Mouse (Mus musculus): ENCODE measurements at regions not wholly inside any gene's neighbourhood (a gene's known extent, or its start where the extent isn't known, plus 50 kb on each side); places are given as distances from the start of the nearest gene placed in this dataset.
A peak's percentile ranks its signal among the peaks of the same experiment; 100 is the strongest.

DNA sequence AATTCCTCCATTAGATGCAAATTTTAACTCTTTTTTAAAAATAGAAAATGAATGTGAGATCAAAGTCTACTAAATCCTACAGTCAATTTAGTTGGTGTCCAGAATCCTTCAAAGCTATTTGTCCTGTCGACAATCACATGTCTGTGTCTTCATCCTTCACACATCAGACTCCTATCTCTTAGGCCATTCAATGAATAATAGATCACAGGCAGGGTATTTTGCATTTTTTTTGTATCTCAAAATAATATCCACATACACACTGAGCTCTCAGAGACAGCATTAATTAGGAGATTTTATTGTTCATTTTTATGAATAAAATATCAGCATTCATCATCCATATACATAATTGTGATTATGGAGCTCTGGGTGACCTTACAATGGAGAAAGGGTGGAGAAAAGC, 427.2 kb downstream of the Hao1 start:
- no peak for DNase-seq (ENCODE audit: low read depth, low spot score)

DNA sequence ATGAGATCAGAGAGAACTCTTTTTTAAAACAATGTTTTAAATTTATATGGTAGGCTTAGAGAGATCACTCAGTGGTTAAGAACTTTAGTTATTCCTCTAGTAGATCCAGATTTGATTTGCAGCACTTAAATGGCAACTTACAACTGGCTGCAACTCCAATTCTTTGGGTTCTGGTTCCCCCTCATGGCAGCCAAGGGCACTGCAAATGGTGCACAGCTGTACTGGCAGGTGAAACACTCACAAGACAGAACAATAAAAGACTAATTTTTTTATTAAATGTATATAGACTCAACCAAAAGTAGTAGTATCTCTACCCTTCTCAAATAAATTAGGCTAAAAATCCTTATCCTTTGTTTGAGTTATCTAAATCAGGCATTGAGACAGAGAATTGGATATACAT, 446.9 kb downstream of the Hao1 start:
- DNase-seq (ENCODE audit: low read depth, low spot score): no peak

DNA sequence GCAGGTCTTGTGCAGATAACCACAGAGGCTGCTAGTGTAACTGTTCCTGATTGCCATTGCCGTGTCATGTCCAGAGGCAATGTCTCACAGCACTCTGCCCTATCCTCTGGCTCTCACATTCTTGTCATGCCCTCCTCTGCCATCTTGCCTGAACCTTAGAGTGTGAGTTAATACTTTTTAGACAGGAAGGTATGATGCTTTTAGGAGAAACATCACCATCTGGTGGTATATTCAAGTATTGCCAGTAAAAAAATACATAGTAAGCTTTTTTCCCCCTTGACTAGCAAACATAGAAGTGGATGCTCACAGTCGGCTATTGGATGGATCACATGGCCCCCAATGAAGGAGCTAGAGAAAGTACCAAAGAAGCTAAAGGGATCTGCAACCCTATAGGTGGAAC, 465.8 kb downstream of the Hao1 start:
- no peak for DNase-seq (ENCODE audit: low read depth, low spot score)

DNA sequence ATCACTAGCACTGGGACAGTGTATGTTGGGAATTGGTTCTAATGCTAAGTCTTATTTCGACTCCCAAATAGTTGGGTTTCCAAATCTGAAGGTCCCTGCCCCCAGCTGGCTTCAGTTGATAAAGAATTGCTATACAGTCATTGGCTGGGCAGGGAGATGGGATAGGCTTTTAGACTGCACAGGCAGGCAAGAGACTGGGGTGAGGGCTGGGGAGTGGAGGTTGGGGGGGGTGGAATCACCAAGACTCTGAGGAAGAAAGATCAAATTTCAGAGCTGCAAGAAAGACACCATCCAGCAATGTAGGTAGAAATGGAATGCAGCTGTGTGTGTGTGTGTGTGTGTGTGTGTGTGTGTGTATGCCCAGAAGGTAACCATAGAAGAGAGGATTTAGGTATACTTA, 474.0 kb downstream of the Hao1 start:
- DNase-seq (ENCODE audit: low read depth, low spot score): no peak

DNA sequence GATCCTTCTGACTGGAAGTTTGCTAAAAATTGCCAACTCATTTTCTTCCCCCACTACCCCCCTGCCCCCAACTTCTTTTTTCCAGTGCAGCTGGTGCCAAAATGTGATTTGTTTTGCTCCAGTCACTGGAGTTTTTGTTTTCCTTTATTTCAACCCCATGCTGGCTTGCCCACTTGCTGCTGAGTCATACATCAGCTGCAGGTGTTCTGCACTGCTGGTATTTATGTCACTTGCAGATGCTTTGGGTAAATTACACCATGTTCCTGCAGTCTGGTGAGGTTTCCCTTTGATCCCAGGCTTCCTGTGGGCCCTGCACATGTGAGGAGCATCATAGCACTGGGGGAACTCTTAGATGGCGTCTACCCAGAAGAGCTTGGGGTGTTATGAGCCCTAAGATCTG, 476.2 kb downstream of the Hao1 start:
- no peak for DNase-seq (ENCODE audit: low read depth, low spot score)

DNA sequence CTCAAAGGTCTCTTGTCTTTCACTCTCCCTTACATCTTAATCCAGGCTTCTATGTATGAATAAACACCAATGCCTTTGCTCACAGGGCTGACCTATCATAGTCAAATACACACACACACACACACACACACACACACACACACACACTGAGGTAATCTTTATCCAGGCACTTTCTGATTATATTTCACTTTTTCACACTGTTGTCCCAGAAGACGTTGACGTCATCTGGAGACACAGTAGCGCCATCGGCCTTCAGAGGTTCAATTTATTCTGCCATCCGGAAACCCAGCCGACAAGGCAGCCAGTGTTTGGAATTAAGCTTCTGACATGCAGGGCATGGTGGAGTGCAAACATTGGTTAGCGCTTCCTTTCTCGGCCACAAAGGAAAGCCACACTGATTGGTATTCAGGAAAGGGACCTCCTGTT, 486.2 kb downstream of the Hao1 start:
- no peak for DNase-seq (ENCODE audit: low read depth, low spot score)

DNA sequence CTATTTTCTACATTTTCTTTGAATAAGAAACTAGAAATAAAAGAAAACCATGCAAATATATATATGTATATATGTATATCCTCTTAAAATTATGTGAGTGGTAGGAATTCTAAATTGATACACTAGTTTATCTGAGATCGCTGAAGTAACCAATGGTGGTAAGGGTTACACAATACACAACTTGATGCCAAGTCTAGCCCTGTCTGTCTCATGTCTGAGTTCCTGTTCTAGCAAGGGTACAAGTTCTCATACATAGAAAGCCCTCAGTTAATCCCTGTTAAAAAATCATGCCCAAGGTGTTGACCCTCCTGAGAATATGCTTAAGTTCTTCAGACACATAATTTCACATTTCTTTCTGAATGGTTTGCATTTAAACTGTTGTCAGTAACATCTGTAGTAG, 486.8 kb downstream of the Hao1 start:
- DNase-seq (ENCODE audit: low read depth, low spot score): no peak

DNA sequence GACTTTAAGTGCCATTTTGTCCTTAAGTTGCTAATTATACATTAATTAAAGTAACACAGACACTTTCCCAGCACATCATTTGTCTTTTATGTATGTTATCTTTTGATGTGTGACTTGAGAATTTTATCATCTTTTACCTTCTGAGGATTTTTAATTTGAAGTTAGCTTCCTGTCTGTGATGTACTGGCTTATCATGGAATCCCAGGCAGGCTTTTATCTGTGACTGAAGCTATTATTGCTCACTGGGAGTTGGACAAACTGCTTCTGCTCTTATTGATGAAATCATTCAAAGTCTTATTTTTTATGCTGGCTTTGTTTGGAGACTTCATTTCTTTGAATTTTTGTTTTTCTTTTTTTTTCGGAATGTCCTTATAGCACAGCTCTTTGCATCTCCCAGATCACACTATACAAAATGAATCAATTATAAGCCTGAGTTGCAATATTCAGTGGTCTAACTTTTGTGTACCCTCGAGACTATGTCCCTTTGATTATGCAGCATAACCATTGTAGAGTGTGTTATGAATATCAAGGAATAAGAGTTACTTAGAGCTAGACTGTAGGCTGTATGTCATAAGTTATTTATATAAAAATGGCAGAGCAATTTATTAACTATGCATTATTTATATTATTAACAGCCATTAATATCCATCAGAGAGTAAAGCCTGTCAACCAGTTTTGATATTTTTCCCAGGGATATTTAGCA, 494.1 kb downstream of the Hao1 start:
- DNase-seq (ENCODE audit: low read depth, low spot score): no peak

DNA sequence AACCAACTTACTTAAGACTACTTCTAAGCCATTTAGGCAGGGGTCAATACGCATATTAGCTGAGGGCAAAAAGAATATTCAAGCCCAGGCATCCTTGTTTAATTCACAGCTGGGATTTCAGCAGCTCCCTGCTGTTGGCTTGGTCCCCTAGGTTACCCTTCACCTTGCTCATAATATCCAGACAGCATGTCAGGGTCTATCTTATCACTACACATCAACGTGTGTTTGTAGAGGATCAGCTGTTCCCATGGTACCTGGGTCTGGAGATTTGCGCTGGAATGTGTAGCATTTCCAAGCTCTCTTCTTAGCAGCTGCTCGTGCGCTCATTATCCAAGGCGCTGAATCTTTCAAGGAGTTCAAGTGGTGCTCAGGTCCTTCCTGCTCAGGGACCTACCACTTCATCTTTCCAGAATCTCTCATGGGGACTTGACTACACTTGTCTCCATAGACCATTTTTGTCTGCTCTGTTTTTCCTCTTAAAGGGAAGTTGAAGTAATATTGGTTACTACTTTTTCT, 484.5 kb downstream of the Bmp2 start:
- DNase-seq (ENCODE audit: low read depth, low spot score): no peak

DNA sequence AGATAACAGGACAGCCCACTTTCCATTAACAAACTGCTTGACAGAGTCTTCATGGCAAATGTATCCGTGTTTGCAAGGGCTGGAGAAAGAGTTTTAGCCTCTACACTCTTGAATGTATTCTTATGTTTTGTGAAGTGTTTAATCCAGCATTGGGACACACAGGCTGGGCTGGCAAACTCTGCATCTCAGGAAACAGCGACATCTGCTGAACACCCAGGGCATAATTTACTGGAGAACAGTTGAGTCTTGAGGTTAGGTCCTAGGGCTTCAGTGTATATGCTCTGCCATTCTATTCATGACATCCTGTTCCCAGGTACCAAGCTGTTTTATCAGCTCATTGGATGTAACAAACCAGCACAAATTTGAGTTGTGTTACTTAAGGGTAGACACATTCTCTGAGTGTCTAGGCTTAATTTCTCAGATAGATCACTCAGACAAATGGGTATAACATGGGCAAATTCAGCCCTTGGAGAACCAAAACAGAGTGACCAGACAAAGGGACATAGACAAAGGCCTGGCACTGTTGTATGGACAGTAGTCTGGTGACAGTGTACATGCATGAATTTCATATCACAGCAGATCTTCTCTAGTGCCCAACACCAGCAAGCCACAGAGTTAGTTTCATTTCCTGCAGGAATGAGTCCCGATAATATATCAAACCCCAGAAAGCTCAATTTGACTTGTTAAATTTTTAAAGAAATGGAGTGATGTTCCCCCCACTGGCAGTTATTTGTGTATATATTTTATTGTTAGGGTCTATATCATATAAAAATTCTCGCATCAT, 477.9 kb downstream of the Bmp2 start:
- DNase-seq (ENCODE audit: low read depth, low spot score): peak; percentile 14

DNA sequence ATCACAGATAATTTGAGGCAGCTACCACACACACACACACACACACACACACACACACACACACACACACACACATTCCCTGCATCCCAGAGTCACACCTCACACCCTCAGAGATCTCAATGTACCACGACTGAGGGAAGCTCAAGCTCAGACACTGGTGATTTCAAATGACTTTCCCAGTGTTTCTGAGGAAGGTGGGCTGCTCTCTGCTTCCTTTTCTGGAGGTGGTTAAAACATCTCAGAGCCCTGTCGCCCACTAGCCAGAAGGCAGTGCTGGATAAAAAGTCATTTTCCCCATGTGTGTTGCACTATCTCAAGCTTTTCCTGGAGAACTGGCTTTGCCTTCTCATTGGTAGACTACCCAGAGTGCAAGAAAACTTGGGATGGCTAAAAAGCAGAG, 477.2 kb downstream of the Bmp2 start:
- no peak for DNase-seq (ENCODE audit: low read depth, low spot score)

DNA sequence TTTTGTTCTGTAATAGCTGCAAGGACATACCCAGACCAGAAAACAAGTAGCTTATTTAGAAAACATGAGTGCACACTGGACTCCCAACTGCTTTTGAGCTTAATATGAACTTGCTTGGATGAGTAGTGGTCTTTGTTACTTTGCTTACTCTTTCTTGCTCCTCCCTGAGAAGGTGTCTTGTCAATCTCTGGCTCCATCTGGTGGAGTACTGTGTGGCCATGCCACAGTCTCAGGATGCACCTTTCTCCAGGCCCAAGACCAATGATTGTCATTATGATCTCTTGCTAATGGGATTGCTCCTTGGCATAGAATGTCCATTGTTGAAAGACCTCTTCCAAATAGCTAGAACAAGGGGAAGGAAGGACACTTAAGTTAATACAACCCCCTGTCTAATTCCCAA, 465.1 kb downstream of the Bmp2 start:
- DNase-seq (ENCODE audit: low read depth, low spot score): peak; percentile 13

DNA sequence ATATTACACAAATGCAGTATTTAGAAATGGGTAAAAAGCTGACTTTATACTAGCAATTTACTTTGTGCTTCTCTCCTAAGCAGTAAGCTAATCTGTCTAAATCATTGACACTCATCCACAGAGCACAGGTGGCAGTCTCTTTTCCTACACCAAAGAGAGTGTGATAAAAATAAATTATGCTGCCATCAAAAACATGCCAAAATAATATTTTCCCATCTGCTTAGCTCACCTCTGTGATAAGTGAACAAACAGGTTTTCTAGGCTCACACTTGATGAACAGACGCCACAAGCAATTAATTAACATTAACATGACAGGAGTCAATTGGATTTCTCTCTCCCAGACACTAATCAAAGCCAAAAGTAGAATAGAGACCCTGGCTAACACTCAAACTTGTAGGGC, 451.2 kb downstream of the Bmp2 start:
- no peak for DNase-seq (ENCODE audit: low read depth, low spot score)

DNA sequence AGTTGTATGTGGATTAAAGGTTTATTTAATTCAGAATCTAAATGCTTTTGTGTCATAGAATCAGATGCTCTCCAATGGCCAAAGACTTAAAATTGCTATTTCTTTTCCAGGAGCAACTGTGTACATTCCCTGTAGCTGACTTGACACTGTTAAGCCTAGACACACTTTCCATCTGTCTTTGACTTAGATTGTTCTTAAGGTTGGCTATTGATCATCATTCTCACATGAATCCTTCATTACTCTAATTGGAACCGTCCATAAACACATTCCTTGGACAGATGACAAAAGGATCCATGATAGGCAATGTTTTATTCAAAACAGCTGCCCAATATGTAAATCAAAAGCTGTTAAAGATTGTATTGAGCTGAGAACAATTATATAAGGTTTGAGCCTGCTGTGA, 442.8 kb downstream of the Bmp2 start:
- DNase-seq (ENCODE audit: low read depth, low spot score): no peak

DNA sequence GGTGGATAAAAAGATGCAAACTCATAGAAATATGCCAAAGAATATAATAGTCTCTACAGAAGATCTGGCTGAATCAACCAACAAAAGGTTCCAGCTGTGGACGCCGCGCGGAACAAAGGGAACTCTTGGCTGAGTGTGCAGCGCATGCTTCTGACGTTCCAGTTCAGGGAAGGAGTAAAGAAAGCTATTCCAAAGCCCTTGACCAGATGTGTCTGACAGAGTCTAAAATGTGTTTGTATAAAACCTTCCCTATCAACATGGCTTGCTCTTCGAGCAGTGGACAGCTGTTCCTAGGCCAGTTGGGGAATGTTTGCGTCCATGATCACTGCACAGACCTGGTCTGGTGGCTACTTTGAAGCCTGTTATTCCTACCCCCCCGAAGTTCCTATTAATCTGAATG, 442.4 kb downstream of the Bmp2 start:
- DNase-seq (ENCODE audit: low read depth, low spot score): no peak

DNA sequence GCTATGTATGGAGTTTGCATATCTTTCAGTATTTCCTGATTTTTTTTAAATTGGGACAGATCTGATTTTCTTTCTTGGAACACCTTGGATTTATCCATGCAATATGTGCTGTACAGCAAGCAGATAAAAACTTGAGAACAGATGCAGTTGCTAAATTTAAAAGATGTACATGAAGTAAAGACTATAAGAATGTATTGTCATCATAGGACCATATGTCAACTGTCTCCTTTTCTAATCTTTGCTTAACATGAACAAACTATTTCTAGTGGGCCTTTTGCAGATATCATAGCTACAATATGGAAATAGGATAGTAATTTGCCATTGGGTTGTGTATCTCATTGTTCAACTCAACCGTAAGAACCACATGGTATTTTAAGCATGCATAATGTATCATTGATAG, 435.7 kb downstream of the Bmp2 start:
- no peak for DNase-seq (ENCODE audit: low read depth, low spot score)
